Mouse (Mus musculus): Measurements from ENCODE around the gene 1700016H13Rik. TPM values are rescaled to one million over a fixed set of nuclear protein-coding genes. Genes with fewer than 3 reads are reported as not detected.

1700016H13Rik gene
- total and polyA plus RNA-seq, 2 experiments from 2014 or later, result 0.37 TPM; not detected in 1

DNA sequence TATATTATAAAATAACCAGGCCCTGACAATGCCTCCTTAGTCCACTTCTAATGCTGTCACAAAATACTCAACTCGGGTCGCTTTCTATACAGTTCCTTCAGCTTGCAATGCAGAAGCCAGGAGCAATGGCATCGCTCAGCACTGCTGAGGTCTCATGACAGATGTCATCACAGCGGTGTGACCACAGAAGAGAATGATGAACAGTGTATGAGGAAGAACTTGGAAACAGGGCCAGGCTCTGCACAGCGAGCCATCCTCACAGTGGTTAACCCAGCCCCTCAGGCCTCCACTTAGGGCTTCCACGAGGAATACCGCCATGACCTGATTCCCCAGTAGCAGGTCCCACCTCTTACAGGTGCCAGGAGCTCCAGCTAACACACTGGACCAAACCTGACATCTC, 41.5 kb downstream of the 1700016H13Rik start:
- H3K4me3 ChIP-seq (ENCODE audit: low read length), result no peak overlapping the region
- H3K9me3 ChIP-seq (ENCODE audit: low read length), result no peaks in the 10 kb centered on the region
- no peaks in the 10 kb centered on the region for H3K36me3 ChIP-seq (ENCODE audit: insufficient read depth, low read length)
- no peak overlapping the region for H3K9ac ChIP-seq (replicated peaks; ENCODE audit: low read length)
- DNase-seq (ENCODE audit: low spot score) (no peak), ATAC-seq (no peak)
- no peak overlapping the region for H3K27ac ChIP-seq
- TF ChIP-seq CTCF (IDR thresholded peaks at IDR 0.05; ENCODE audit: low read depth), result no peak
- H3K4me2 ChIP-seq (ENCODE audit: low read depth, low read length), result no peak overlapping the region
- 76% methylated on average over 7 of the region's 7 CpGs for WGBS
- H3K27me3 ChIP-seq (ENCODE audit: insufficient read depth, low read length), result no peaks in the 10 kb centered on the region
- H3K4me1 ChIP-seq (ENCODE audit: insufficient read depth, low read length), result no peaks in the 10 kb centered on the region

GRCm38 (mm10) chr5:103612316-103612715, 43.5 kb downstream of the 1700016H13Rik start:
- Histone ChIP-seq H3K9me3 (ENCODE audit: low read length) (no peaks in the 10 kb centered on the region), H3K4me1 (ENCODE audit: insufficient read depth, low read length) (no peaks in the 10 kb centered on the region), H3K27ac (no peak overlapping the region), H3K9ac (replicated peaks; ENCODE audit: low read length) (no peak overlapping the region), H3K27me3 (ENCODE audit: insufficient read depth, low read length) (no peaks in the 10 kb centered on the region), H3K36me3 (ENCODE audit: insufficient read depth, low read length) (no peaks in the 10 kb centered on the region), H3K4me2 (ENCODE audit: low read depth, low read length) (no peak overlapping the region), H3K4me3 (ENCODE audit: low read length) (no peak overlapping the region)
- no peak for DNase-seq (ENCODE audit: low spot score)
- WGBS, result 83% methylated on average over 7 of the region's 7 CpGs
- peak; percentile 37 for TF ChIP-seq CTCF (IDR thresholded peaks at IDR 0.05; ENCODE audit: low read depth)
- no peak for ATAC-seq

GRCm38 (mm10) chr5:103610856-103611472, 44.8 kb downstream of the 1700016H13Rik start:
- 92% methylated on average over 10 of the region's 10 CpGs for WGBS
- DNase-seq (ENCODE audit: low spot score), result no peak

GRCm38 (mm10) chr5:103610148-103610547, 45.7 kb downstream of the 1700016H13Rik start:
- no peaks in the 10 kb centered on the region for H3K4me1 ChIP-seq (ENCODE audit: insufficient read depth, low read length)
- DNase-seq (ENCODE audit: low spot score) (no peak), ATAC-seq (no peak)
- no peaks in the 10 kb centered on the region for H3K9me3 ChIP-seq (ENCODE audit: low read length)
- no peaks in the 10 kb centered on the region for H3K36me3 ChIP-seq (ENCODE audit: insufficient read depth, low read length)
- no peaks in the 10 kb centered on the region; the same call in 1 of the 2 replicates for H3K27me3 ChIP-seq (ENCODE audit: insufficient read depth, low read length)
- 79% methylated on average over 5 of the region's 5 CpGs for WGBS
- no peak overlapping the region for H3K9ac ChIP-seq (replicated peaks; ENCODE audit: low read length)
- H3K27ac ChIP-seq, result no peak overlapping the region
- H3K4me2 ChIP-seq (ENCODE audit: low read depth, low read length), result no peak overlapping the region
- TF ChIP-seq CTCF (IDR thresholded peaks at IDR 0.05; ENCODE audit: low read depth), result no peak
- H3K4me3 ChIP-seq (ENCODE audit: low read length), result no peak overlapping the region

More at GRCm38 (mm10) chr5:103610856-103611472, 44.8 kb downstream of the 1700016H13Rik start:
- no peaks in the 10 kb centered on the region; the same call in 1 of the 2 replicates for H3K27me3 ChIP-seq (ENCODE audit: insufficient read depth, low read length)
- H3K27ac ChIP-seq, result no peak overlapping the region
- H3K9me3 ChIP-seq (ENCODE audit: low read length), result no peaks in the 10 kb centered on the region
- H3K4me3 ChIP-seq (ENCODE audit: low read length), result no peak overlapping the region
- no peak for TF ChIP-seq CTCF (IDR thresholded peaks at IDR 0.05; ENCODE audit: low read depth)
- H3K36me3 ChIP-seq (ENCODE audit: insufficient read depth, low read length), result no peaks in the 10 kb centered on the region
- H3K4me1 ChIP-seq (ENCODE audit: insufficient read depth, low read length), result no peaks in the 10 kb centered on the region
- no peak for ATAC-seq
- H3K4me2 ChIP-seq (ENCODE audit: low read depth, low read length), result no peak overlapping the region
- no peak overlapping the region for H3K9ac ChIP-seq (replicated peaks; ENCODE audit: low read length)

DNA sequence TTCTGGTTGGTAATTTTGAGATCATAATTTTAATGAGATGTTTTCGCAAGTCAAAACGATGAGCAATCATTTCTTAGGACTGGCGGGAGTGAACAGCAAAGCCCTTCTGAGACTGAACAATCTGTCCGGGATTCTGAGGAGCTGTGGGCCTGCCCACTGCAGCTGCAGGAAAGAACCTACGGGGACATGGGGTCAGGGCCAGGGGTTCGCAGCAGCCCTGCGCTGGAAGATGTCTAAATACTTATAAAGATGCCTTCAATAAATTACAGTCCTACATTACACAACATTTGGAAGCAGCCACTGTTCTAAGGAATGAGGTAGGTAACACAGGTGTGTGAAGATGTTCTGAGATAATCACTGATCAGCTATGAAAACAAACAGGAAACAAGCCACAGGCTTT, 50.1 kb downstream of the 1700016H13Rik start:
- no peaks in the 10 kb centered on the region for H3K36me3 ChIP-seq (ENCODE audit: insufficient read depth, low read length)
- WGBS, result 84% methylated on average over 7 of the region's 7 CpGs

GRCm38 (mm10) chr5:103603115-103603893, 52.5 kb downstream of the 1700016H13Rik start:
- H3K9ac ChIP-seq (replicated peaks; ENCODE audit: low read length), result no peak overlapping the region
- peak; percentile 92 for ATAC-seq
- H3K27ac ChIP-seq, result peak overlapping the region; percentile 54; the same call in 1 of the 2 replicates
- 0 out of 2 replicates have a peak, but pooled peaks cover 5% of the 10 kb centered on the region for H3K4me1 ChIP-seq (ENCODE audit: insufficient read depth, low read length)
- H3K9me3 ChIP-seq (ENCODE audit: low read length), result no peaks in the 10 kb centered on the region
- WGBS, result 26% methylated on average over 11 of the region's 11 CpGs
- TF ChIP-seq CTCF (IDR thresholded peaks at IDR 0.05; ENCODE audit: low read depth), result no peak
- no peak overlapping the region for H3K4me2 ChIP-seq (ENCODE audit: low read depth, low read length)
- no peaks in the 10 kb centered on the region for H3K36me3 ChIP-seq (ENCODE audit: insufficient read depth, low read length)
- peak; percentile 77 for DNase-seq (ENCODE audit: low spot score)
- H3K4me3 ChIP-seq (ENCODE audit: low read length), result no peak overlapping the region
- no peaks in the 10 kb centered on the region; the same call in 1 of the 2 replicates for H3K27me3 ChIP-seq (ENCODE audit: insufficient read depth, low read length)

More for the DNA sequence above, 50.1 kb downstream of the 1700016H13Rik start:
- DNase-seq (ENCODE audit: low spot score) (no peak), ATAC-seq (no peak)
- no peaks in the 10 kb centered on the region for H3K9me3 ChIP-seq (ENCODE audit: low read length)
- TF ChIP-seq CTCF (IDR thresholded peaks at IDR 0.05; ENCODE audit: low read depth), result no peak
- no peak overlapping the region for H3K4me3 ChIP-seq (ENCODE audit: low read length)
- no peak overlapping the region for H3K27ac ChIP-seq
- H3K9ac ChIP-seq (replicated peaks; ENCODE audit: low read length), result no peak overlapping the region
- H3K27me3 ChIP-seq (ENCODE audit: insufficient read depth, low read length), result no peaks in the 10 kb centered on the region; the same call in 1 of the 2 replicates
- H3K4me2 ChIP-seq (ENCODE audit: low read depth, low read length), result no peak overlapping the region
- 0 out of 2 replicates have a peak, but pooled peaks cover 5% of the 10 kb centered on the region for H3K4me1 ChIP-seq (ENCODE audit: insufficient read depth, low read length)

Data from hindbrain, postnatal 0 days (tissue).